Mouse (Mus musculus) E14TG2a.4 (cell line): ENCODE data around the gene Gm49387.

Experiments
- H3K27me3 ChIP-seq: 2 replicates; pipeline ENCODE4 v1.6.1; 2014; ENCODE audit warnings: low read length, control low read depth; ENCODE audit not compliant: insufficient read depth
- H3K36me3 ChIP-seq: 2 replicates; pipeline ENCODE4 v1.6.1; 2014; ENCODE audit warnings: low read length, control low read depth; ENCODE audit not compliant: insufficient read depth
- H3K4me1 ChIP-seq: replicated peaks from 2 replicates; pipeline ENCODE4 v1.6.1; 2014; ENCODE audit warnings: low read depth, low read length, control low read depth
- H3K4me3 ChIP-seq: replicated peaks from 2 replicates; pipeline ENCODE4 v1.5.1; 2014; ENCODE audit warnings: mild to moderate bottlenecking, low read length
- H3K9me3 ChIP-seq: 2 replicates; pipeline ENCODE4 v1.6.1; 2014; ENCODE audit warnings: low read length, control low read depth
- CTCF ChIP-seq: conservative IDR thresholded peaks from 2 replicates; pipeline ENCODE4 v1.5.1; 2014; ENCODE audit warnings: low read length
- NANOG ChIP-seq: IDR thresholded peaks from 2 replicates; pipeline ENCODE4 v1.6.1; 2014; ENCODE audit warnings: borderline replicate concordance, low read length, mixed read lengths
- POU5F1 ChIP-seq: IDR thresholded peaks from 2 replicates; pipeline ENCODE4 v1.6.1; 2014; ENCODE audit warnings: low read length, borderline replicate concordance

The Gm49387 gene

DNA sequence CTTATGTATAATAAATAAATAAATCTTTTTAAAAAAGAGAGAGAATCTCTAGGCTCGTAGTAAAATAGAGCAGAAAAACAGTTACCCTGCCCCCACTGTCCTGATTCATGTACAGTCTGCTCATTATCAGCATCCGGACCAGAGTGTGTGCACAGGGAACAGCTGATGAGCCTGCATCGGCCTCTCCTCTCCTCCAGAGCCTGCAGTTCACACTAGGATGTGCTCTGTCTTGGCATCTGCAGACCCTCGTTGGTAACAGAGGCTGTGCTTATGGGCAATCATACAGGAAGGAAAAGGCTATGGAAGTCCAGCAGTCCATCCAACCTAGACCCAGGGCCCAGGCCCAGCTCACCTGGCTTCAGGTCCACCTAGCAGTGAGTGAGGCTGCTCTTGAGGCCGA lies 11.4 kb upstream of the Gm49387 start:
- Histone ChIP-seq H3K27me3 (no peaks in the 10 kb centered on the region), H3K4me3 (no peak overlapping the region), H3K36me3 (no peaks in the 10 kb centered on the region), H3K4me1 (peaks cover 12% of the 10 kb centered on the region), H3K9me3 (peaks cover 3% of the 10 kb centered on the region; the same call in 1 of the 2 replicates)
- TF ChIP-seq CTCF, result no peak
- no peak for TF ChIP-seq NANOG
- no peak for TF ChIP-seq POU5F1

DNA sequence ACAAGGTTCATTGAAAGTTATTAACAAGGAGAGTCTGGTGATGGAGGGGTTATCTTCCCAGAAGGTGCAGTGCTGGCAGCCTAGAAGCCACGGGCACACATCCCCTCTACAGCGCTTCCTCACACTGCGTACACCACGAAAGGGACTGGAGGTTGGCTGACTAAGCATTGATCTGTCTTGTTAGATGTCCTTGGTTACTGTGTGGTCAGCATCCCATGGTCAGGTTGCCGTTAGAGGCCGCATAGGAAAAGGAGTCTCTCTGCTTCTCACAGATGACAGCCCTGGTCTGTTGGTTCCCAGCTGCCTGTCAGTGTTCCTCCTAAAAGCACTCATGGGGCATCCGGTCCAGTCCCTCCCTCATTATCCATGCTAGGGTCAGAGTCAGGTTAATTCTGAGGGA lies 10.5 kb upstream of the Gm49387 start:
- Histone ChIP-seq H3K27me3 (no peaks in the 10 kb centered on the region), H3K4me3 (no peak overlapping the region), H3K4me1 (peaks cover 7% of the 10 kb centered on the region), H3K36me3 (no peaks in the 10 kb centered on the region), H3K9me3 (peaks cover 3% of the 10 kb centered on the region; the same call in 1 of the 2 replicates)
- TF ChIP-seq NANOG (no peak), CTCF (no peak), POU5F1 (no peak)

DNA sequence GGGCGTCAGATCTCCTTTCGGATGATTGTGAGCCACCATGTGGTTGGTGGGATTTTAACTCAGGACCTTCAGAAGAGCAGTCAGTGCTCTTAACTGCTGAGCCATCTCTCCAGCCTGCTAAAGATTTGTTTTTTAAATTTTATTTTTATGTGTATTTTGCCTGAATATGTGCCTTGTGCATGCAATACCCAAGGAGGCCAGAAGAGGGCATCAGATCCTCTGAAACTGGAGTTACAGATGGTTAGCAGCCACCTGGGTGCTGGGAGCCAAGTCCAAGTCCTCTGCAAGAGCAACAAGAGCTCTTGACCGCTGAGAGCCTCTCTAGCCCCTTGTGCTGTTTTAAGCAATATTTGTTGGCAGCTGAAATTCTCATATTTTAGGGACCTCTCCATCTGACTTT lies 9.7 kb upstream of the Gm49387 start:
- no peaks in the 10 kb centered on the region for H3K36me3 ChIP-seq
- H3K27me3 ChIP-seq, result no peaks in the 10 kb centered on the region
- H3K4me3 ChIP-seq, result no peak overlapping the region
- TF ChIP-seq NANOG (no peak), POU5F1 (no peak), CTCF (peak; percentile 79)
- H3K4me1 ChIP-seq, result peaks cover 7% of the 10 kb centered on the region
- peaks cover 3% of the 10 kb centered on the region; the same call in 1 of the 2 replicates for H3K9me3 ChIP-seq

DNA sequence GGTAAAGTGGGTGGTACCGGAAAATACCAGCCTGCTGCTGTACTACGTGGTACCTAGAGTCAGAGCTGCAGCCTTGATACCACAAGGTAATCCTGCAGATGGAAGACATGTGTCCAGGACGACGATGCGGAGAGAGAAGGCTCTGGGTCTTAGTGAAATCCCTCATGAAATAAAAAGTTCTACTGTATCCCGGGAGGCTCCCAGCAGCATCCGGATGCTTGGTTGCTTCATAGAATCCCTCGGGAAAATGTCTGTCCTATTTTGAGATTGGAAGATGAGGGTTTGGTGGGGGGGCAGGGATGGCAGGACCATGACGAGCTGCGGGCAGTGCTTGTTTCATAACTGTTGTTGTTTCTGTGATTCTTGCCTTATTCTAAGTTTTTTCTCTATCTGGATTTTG lies 7.3 kb upstream of the Gm49387 start:
- no peaks in the 10 kb centered on the region for H3K36me3 ChIP-seq
- H3K9me3 ChIP-seq, result peaks cover 3% of the 10 kb centered on the region; the same call in 1 of the 2 replicates
- peaks cover 7% of the 10 kb centered on the region for H3K4me1 ChIP-seq
- TF ChIP-seq CTCF (no peak), POU5F1 (no peak), NANOG (no peak)
- H3K4me3 ChIP-seq, result no peak overlapping the region
- H3K27me3 ChIP-seq, result no peaks in the 10 kb centered on the region

DNA sequence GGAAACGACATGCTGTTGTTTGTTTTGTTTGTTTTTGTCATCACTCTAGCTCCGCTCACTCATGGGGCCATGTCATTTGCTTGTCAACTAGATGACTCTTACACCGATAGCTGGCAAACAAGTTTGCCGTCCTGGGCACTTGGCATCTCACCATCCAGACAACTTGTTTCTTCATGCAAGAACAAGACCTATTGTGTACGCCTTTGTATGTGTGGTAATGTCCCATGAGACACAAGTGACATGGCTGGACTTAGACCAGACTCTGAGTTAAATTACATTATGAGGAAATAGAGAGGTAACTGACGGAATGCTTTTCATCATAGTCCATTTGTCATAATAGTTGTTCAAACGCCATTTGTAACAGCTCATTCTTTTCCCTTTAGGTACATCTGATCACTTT lies 5.2 kb upstream of the Gm49387 start:
- H3K9me3 ChIP-seq, result peaks cover 3% of the 10 kb centered on the region; the same call in 1 of the 2 replicates
- TF ChIP-seq NANOG (no peak), CTCF (no peak), POU5F1 (no peak)

DNA sequence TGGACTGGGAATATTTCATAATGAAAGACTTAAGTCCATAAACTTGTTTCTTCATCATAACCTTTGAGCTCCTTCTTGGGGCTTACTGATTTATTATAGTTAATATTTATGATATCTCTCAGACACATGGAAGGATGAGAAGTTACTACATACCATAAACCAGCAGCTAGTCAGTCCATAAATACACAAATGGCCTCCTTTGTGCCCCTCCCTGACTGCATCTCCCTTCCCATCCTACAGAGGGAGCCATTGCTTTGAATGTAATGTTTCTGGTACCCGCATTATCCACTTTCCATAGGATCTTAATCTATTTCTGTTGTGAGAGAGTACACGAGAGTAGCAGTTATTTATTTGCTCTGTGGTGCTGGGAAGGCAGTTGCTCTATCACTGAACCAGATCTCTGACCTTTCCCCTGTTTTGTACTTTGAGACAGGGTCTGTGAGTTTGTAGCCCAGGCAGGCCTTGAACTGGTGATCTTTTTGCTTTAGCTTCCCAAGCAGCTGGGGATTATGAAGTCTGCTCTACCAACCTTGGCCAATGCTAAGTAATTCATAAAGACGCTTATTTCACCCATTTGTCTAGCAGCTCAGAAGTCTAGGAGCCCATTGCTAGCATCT lies 4.4 kb upstream of the Gm49387 start:
- H3K9me3 ChIP-seq, result no peaks in the 10 kb centered on the region
- no peaks in the 10 kb centered on the region for H3K36me3 ChIP-seq
- TF ChIP-seq NANOG, result no peak
- peak; percentile 95 for TF ChIP-seq CTCF
- no peak for TF ChIP-seq POU5F1
- no peaks in the 10 kb centered on the region for H3K27me3 ChIP-seq
- H3K4me1 ChIP-seq, result peaks cover 23% of the 10 kb centered on the region
- no peak overlapping the region for H3K4me3 ChIP-seq

More for the DNA sequence above, 5.2 kb upstream of the Gm49387 start:
- Histone ChIP-seq H3K4me3 (no peak overlapping the region), H3K36me3 (no peaks in the 10 kb centered on the region), H3K4me1 (peaks cover 17% of the 10 kb centered on the region), H3K27me3 (no peaks in the 10 kb centered on the region)

DNA sequence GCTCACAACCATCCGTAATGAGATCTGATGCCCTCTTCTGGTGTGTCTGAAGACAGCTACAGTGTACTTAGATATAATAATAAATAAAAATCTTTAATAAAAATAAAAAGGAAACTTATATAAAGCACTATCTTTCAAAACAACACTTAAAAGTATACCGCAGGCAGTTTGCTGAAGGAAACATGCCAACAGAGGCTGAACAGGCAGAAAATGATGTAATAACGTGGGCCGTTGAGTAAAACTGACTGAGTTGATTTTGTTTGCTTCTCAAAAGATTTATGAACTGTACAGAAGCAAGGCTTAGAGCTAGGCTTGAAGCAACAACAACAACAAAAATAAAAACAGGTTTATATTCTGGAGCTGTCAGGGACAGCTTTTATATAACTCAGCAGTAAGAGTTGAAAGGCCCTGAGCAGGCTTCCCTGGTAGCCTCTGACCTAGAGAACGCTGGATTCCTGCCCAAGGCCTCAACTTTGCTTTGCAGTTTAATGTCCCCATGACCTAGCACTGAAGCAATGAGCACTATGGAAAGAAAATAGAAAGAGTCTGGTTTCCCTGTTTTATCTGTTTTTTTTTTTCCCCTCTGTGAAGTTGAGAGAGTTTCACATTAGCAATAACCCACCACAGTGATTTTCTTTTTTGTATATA lies 3.6 kb upstream of the Gm49387 start:
- Histone ChIP-seq H3K9me3 (no peaks in the 10 kb centered on the region), H3K27me3 (no peaks in the 10 kb centered on the region), H3K36me3 (no peaks in the 10 kb centered on the region), H3K4me1 (peaks cover 22% of the 10 kb centered on the region), H3K4me3 (no peak overlapping the region)
- no peak for TF ChIP-seq POU5F1
- no peak for TF ChIP-seq NANOG
- TF ChIP-seq CTCF, result no peak

DNA sequence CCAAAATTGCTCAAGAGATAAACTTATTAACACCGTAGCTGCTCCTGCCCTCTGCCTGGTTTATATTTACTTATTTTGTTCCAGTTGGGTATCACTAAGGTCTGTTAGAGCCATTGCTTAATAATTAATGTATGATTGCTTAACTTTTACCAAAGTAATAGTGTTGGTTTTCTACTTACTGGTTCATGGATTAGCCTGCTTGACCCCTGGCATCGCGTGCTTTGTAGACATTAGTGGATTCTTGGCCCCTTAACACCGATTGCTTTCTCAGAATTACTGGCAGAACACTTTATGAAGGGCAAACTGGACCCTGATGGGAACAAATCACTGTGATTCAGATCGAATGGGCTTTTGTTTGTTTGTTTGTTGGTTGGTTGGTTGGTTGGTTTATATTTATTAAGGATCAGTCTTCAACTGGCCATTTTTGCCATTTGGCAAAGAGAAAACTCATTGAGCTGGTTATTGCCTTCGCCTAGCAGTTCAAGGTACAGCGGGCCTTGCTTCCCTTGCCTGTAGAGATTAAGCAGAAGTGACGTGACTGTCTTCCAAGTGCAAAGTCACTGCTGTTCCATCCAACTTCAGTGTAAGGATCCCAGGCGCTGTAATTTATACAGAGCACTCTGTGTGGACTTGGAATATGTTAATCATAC lies 953 bp upstream of the Gm49387 start:
- Histone ChIP-seq H3K9me3 (no peaks in the 10 kb centered on the region), H3K27me3 (no peaks in the 10 kb centered on the region), H3K4me3 (peak overlapping the region; percentile 91), H3K36me3 (no peaks in the 10 kb centered on the region), H3K4me1 (peaks cover 25% of the 10 kb centered on the region)
- no peak for TF ChIP-seq NANOG
